Mouse (Mus musculus) thymus, postnatal 0 days (tissue): Measurements from ENCODE around the gene Srebf1. TPM values are rescaled to one million over a fixed set of nuclear protein-coding genes. Genes with fewer than 3 reads are reported as not detected.
A peak's percentile ranks its signal among the peaks of the same experiment; 100 is the strongest.

Source experiments
- DNase-seq: peaks from one replicate; pipeline ENCODE4 v3.0.0-alpha.2; 2015; ENCODE audit warnings: low spot score
- polyA plus RNA-seq: library from polyadenylated mRNA; unstranded; fragments of >200 nt; fragmentation: Nextera tagmentation; extraction: Ambion mirVana; gene quantifications from 2 replicates; pipeline ENCODE4 v1.2.1, GENCODE M21; 2015

Gene Srebf1
- polyA plus RNA-seq, 1 experiment from 2014 or later, result 100 TPM

- no peak for DNase-seq
Measured at GRCm38 (mm10) chr11:60208201-60208600, 14.2 kb downstream of the Srebf1 start.

- no peak for DNase-seq
Measured at GRCm38 (mm10) chr11:60206207-60206606, 16.2 kb downstream of the Srebf1 start.

GRCm38 (mm10) chr11:60205026-60205425 lies 17.4 kb downstream of the Srebf1 start:
- DNase-seq, result no peak

DNA sequence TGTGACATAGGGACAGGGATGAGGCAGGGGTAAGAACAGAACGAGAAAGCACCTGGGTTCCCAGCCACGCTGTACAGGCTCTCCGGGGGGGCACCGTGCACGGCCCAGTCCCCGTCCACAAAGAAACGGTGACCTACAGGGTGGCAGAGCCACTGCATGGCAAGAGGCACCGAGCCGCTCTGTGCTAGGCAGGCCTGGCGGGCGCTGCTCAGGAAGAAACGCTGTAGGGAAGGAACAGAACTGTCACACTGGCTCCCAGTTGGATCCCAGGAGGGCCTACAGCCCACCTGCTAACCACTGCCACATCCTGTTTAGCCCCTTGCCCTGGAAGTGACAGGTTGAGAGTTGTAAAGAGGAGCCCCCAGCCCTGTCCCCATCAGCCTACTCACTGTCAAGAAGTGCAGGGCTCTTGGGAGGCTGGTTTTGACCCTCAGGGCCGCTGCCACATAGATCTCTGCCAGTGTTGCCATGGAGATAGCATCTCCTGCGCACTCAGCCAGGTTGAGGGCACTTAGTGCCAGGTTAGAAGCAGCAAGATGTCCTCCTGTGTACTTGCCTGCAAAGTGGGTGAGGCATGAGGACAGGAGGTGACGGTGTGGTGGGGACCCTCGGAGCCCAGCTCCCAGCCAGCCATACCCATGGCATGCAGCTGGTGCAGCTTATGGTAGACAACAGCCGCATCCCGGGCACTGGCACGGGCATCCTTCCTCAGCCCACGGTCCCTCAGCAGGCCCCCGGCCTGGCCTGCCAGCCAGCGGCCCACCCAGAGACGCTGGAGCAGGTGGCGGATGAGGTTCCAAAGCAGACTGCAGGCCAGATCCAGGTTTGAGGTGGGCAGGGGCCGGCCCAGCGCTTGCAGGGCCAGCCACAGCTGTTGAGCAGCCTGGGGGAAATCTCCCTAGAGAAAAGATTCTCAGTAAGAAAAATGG lies 19.4 kb downstream of the Srebf1 start:
- DNase-seq, result no peak

- no peak for DNase-seq
Measured at GRCm38 (mm10) chr11:60200384-60200783, 22.0 kb downstream of the Srebf1 start.

GRCm38 (mm10) chr11:60199702-60200184 lies 22.6 kb downstream of the Srebf1 start:
- peak; percentile 89 for DNase-seq

DNA sequence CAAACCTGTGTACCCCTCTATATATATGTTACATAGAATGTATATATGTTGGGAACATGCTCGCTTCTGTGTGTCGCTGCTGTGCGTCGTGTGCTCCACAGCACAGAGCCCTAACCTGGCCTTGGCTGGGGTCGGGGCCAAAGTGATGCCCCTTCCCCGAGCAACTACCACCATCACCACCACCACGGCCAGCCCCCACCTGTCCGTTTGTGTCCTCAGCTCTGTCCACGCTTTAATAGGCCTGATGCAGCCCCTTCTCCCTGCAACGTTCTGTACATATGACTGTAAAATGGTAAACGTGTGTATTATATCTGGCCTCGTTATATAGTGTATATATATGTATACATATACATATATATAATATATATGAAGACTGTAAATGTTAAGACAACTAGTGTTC lies 23.7 kb downstream of the Srebf1 start:
- DNase-seq, result no peak

GRCm38 (mm10) chr11:60197998-60198619 lies 24.3 kb downstream of the Srebf1 start:
- no peak for DNase-seq

- DNase-seq, result no peak
Measured at GRCm38 (mm10) chr11:60196344-60196743, 26.0 kb downstream of the Srebf1 start.

DNA sequence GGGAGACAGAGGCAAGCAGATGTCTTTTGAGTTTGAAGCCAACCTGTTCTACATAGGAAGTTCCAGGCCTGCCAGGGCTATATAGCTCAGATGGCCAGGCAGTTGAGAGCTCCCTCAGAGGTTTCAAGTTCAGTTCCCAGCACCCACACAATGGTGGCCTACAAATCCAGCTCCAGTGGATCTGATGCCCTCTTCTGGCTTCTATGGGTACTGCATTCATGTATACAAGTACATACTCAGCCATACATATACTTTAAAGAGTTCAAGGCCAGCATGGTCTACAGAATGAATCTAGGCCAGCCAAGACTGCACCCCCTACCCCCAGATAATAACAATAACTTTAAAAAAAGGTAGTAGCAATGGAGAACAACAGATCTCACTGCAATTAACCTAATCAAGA lies 27.3 kb downstream of the Srebf1 start:
- peak; percentile 54 for DNase-seq

- no peak for DNase-seq
Measured at GRCm38 (mm10) chr11:60193556-60193955, 28.8 kb downstream of the Srebf1 start.

DNA sequence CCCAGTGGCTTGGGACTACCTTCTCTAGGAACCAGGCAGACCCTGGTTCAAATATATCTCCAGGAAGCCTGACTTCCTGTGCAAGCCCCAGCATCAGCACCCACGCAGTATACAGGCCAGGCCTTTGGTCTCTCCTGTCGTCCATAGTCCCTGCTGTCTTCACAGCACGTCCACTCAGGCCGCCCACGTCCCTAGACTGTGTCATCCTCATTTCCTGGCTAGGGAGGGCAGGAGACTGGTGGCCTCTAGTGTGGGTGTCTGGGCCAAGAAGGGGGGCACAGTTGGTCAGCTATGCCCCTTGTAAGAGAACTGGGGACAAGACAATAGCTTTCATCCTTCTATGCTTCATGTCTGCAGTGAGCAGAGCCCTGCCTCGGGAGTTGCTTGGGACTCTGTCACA lies 29.8 kb downstream of the Srebf1 start:
- no peak for DNase-seq

DNA sequence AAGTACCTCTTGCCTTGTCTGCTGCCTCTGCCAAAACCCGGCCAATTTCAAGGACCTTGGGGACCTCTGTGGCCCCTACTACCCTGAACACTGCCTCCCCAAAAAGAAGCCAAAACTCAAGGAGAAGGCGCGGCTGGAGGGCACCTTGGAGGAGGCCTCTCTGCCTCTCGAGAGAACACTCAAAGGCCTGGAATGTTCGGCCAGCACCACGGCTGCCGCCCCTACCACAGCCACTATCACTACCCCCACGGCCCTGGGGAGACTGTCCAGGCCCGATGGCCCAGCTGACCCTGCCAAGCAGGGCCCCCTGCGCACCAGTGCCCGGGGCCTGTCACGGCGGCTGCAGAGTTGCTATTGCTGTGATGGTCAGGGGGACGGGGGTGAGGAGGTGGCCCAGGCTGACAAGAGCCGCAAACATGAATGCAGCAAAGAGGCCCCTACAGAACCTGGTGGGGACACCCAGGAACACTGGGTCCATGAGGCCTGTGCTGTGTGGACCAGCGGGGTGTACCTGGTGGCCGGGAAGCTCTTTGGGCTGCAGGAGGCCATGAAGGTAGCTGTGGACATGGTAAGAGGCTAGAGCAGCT lies 32.2 kb downstream of the Srebf1 start:
- DNase-seq, result no peak

DNA sequence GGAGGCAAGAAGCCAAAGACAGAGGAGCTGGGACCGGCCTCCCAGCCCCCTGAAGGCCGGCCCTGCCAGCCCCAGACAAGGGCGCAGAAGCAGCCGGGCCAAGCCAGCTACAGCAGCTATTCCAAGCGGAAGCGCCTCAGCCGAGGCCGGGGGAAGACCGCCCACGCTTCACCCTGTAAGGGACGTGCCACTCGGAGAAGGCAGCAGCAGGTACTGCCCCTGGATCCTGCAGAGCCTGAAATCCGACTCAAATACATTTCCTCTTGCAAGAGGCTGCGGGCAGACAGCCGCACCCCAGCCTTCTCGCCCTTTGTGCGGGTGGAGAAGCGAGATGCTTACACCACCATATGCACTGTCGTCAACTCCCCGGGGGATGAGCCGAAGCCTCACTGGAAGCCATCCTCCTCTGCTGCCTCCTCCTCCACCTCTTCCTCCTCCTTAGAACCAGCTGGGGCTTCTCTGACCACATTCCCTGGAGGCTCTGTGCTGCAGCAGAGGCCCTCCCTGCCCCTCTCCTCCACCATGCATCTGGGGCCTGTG lies 32.8 kb downstream of the Srebf1 start:
- no peak for DNase-seq

- DNase-seq, result peak; percentile 28
Measured at GRCm38 (mm10) chr11:60188275-60188853, 34.0 kb downstream of the Srebf1 start.

GRCm38 (mm10) chr11:60187070-60187469 lies 35.3 kb downstream of the Srebf1 start:
- DNase-seq, result no peak

DNA sequence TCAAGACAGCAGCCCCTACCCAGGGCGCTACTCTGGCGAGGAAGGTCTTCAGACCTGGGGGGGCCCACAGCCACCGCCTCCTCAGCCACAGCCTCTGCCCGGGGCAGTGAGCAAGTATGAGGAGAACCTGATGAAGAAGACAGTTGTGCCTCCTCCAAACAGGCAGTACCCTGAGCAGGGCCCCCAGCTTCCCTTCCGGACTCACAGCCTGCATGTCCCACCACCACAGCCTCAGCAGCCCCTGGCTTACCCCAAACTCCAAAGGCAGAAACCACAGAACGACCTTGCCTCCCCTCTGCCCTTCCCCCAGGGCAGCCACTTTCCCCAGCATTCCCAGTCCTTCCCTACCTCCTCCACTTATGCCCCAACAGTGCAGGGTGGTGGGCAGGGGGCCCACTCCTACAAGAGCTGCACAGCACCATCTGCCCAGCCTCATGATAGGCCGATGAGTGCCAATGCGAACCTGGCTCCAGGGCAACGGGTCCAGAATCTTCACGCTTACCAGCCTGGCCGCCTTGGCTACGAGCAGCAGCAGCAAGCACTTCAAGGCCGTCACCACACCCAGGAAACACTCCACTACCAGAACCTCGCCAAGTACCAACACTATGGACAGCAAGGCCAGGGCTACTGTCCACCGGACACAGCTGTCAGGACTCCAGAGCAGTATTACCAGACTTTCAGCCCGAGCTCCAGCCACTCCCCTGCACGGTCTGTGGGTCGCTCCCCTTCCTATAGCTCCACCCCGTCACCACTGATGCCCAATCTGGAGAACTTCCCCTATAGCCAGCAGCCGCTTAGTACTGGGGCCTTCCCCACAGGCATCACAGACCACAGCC lies 36.8 kb downstream of the Srebf1 start:
- DNase-seq, result peak; percentile 62

- DNase-seq, result peak; percentile 59
Measured at GRCm38 (mm10) chr11:60184346-60185325, 37.7 kb downstream of the Srebf1 start.

GRCm38 (mm10) chr11:60182741-60183140 lies 39.6 kb downstream of the Srebf1 start:
- DNase-seq, result no peak
